Mouse (Mus musculus): ENCODE measurements around the gene Kcnip4. TPM values are rescaled to one million over a fixed set of nuclear protein-coding genes. Genes with fewer than 3 reads are reported as not detected.

Gene Kcnip4
- polyA plus RNA-seq, 1 experiment from 2014 or later: 0.05 TPM

GRCm38 (mm10) chr5:48502442-48502841 lies 1022.3 kb downstream of the Kcnip4 start:
- no peaks in the 10 kb centered on the region for H3K9me3 ChIP-seq (ENCODE audit: low read length)
- no peak overlapping the region for H3K27ac ChIP-seq (ENCODE audit: low read depth)
- H3K4me3 ChIP-seq (ENCODE audit: low read depth, low read length): no peak overlapping the region
- DNase-seq: no peak
- H3K4me2 ChIP-seq (ENCODE audit: low read depth, low read length): no peak overlapping the region
- TF ChIP-seq EP300 (IDR thresholded peaks at IDR 0.05; ENCODE audit: low read depth) (no peak), CTCF (IDR thresholded peaks at IDR 0.05; ENCODE audit: low read depth) (no peak)
- no peak for ATAC-seq
- no peaks in the 10 kb centered on the region for H3K27me3 ChIP-seq (ENCODE audit: insufficient read depth, low read length)
- H3K36me3 ChIP-seq (replicated peaks; ENCODE audit: insufficient read depth, low read length): no peaks in the 10 kb centered on the region
- H3K9ac ChIP-seq (replicated peaks): no peak overlapping the region
- no peaks in the 10 kb centered on the region for H3K4me1 ChIP-seq (ENCODE audit: insufficient read depth)

- no peak overlapping the region for H3K9ac ChIP-seq (replicated peaks)
- H3K27me3 ChIP-seq (ENCODE audit: insufficient read depth, low read length): no peaks in the 10 kb centered on the region
- 55% methylated on average over 5 of the region's 5 CpGs for WGBS (ENCODE audit: insufficient replicate concordance)
- H3K36me3 ChIP-seq (replicated peaks; ENCODE audit: insufficient read depth, low read length): no peaks in the 10 kb centered on the region
- no peak overlapping the region for H3K4me2 ChIP-seq (ENCODE audit: low read depth, low read length)
- no peak for DNase-seq
- ATAC-seq: no peak
- no peak for TF ChIP-seq CTCF (IDR thresholded peaks at IDR 0.05; ENCODE audit: low read depth)
- TF ChIP-seq EP300 (IDR thresholded peaks at IDR 0.05; ENCODE audit: low read depth): no peak
- no peak overlapping the region for H3K4me3 ChIP-seq (ENCODE audit: low read depth, low read length)
- H3K27ac ChIP-seq (ENCODE audit: low read depth): no peak overlapping the region
- no peaks in the 10 kb centered on the region for H3K4me1 ChIP-seq (ENCODE audit: insufficient read depth)
- H3K9me3 ChIP-seq (ENCODE audit: low read length): no peaks in the 10 kb centered on the region
Measured at GRCm38 (mm10) chr5:48500204-48500603, 1024.5 kb downstream of the Kcnip4 start.

- ATAC-seq (no peak), DNase-seq (no peak)
- no peak overlapping the region for H3K27ac ChIP-seq (ENCODE audit: low read depth)
- no peaks in the 10 kb centered on the region for H3K27me3 ChIP-seq (ENCODE audit: insufficient read depth, low read length)
- H3K4me1 ChIP-seq (ENCODE audit: insufficient read depth): no peaks in the 10 kb centered on the region
- 65% methylated on average over 3 of the region's 3 CpGs for WGBS (ENCODE audit: insufficient replicate concordance)
- no peaks in the 10 kb centered on the region for H3K9me3 ChIP-seq (ENCODE audit: low read length)
- no peak overlapping the region for H3K4me2 ChIP-seq (ENCODE audit: low read depth, low read length)
- H3K4me3 ChIP-seq (ENCODE audit: low read depth, low read length): no peak overlapping the region
- no peak for TF ChIP-seq CTCF (IDR thresholded peaks at IDR 0.05; ENCODE audit: low read depth)
- no peak for TF ChIP-seq EP300 (IDR thresholded peaks at IDR 0.05; ENCODE audit: low read depth)
- no peak overlapping the region for H3K9ac ChIP-seq (replicated peaks)
- H3K36me3 ChIP-seq (replicated peaks; ENCODE audit: insufficient read depth, low read length): no peaks in the 10 kb centered on the region
Measured at GRCm38 (mm10) chr5:48490864-48491477, 1033.7 kb downstream of the Kcnip4 start.

GRCm38 (mm10) chr5:48489549-48490288 lies 1035.0 kb downstream of the Kcnip4 start:
- no peak for DNase-seq
- no peak overlapping the region for H3K4me2 ChIP-seq (ENCODE audit: low read depth, low read length)
- H3K9ac ChIP-seq (replicated peaks): no peak overlapping the region
- 51% methylated on average over 5 of the region's 5 CpGs for WGBS (ENCODE audit: insufficient replicate concordance)
- H3K4me1 ChIP-seq (ENCODE audit: insufficient read depth): no peaks in the 10 kb centered on the region
- H3K27me3 ChIP-seq (ENCODE audit: insufficient read depth, low read length): no peaks in the 10 kb centered on the region
- TF ChIP-seq EP300 (IDR thresholded peaks at IDR 0.05; ENCODE audit: low read depth): no peak
- TF ChIP-seq CTCF (IDR thresholded peaks at IDR 0.05; ENCODE audit: low read depth): no peak
- no peaks in the 10 kb centered on the region for H3K36me3 ChIP-seq (replicated peaks; ENCODE audit: insufficient read depth, low read length)
- H3K4me3 ChIP-seq (ENCODE audit: low read depth, low read length): no peak overlapping the region
- H3K9me3 ChIP-seq (ENCODE audit: low read length): no peaks in the 10 kb centered on the region
- no peak for ATAC-seq
- H3K27ac ChIP-seq (ENCODE audit: low read depth): no peak overlapping the region

- no peaks in the 10 kb centered on the region for H3K9me3 ChIP-seq (ENCODE audit: low read length)
- WGBS (ENCODE audit: insufficient replicate concordance): 71% methylated on average over 2 of the region's 2 CpGs
- ATAC-seq (no peak), DNase-seq (no peak)
- no peaks in the 10 kb centered on the region for H3K36me3 ChIP-seq (replicated peaks; ENCODE audit: insufficient read depth, low read length)
- TF ChIP-seq EP300 (IDR thresholded peaks at IDR 0.05; ENCODE audit: low read depth) (no peak), CTCF (IDR thresholded peaks at IDR 0.05; ENCODE audit: low read depth) (no peak)
- H3K9ac ChIP-seq (replicated peaks): no peak overlapping the region
- no peak overlapping the region for H3K4me3 ChIP-seq (ENCODE audit: low read depth, low read length)
- no peaks in the 10 kb centered on the region for H3K4me1 ChIP-seq (ENCODE audit: insufficient read depth)
- H3K4me2 ChIP-seq (ENCODE audit: low read depth, low read length): no peak overlapping the region
- no peak overlapping the region for H3K27ac ChIP-seq (ENCODE audit: low read depth)
- no peaks in the 10 kb centered on the region for H3K27me3 ChIP-seq (ENCODE audit: insufficient read depth, low read length)
Measured at GRCm38 (mm10) chr5:48483112-48483511, 1041.6 kb downstream of the Kcnip4 start.

GRCm38 (mm10) chr5:48460221-48460620 lies 1064.5 kb downstream of the Kcnip4 start:
- no peak for ATAC-seq
- no peaks in the 10 kb centered on the region for H3K36me3 ChIP-seq (replicated peaks; ENCODE audit: insufficient read depth, low read length)
- H3K4me2 ChIP-seq (ENCODE audit: low read depth, low read length): no peak overlapping the region
- no peak overlapping the region for H3K9ac ChIP-seq (replicated peaks)
- no peak for TF ChIP-seq EP300 (IDR thresholded peaks at IDR 0.05; ENCODE audit: low read depth)
- TF ChIP-seq CTCF (IDR thresholded peaks at IDR 0.05; ENCODE audit: low read depth): no peak
- no peaks in the 10 kb centered on the region for H3K9me3 ChIP-seq (ENCODE audit: low read length)
- 53% methylated on average over 2 of the region's 2 CpGs for WGBS (ENCODE audit: insufficient replicate concordance)
- H3K4me3 ChIP-seq (ENCODE audit: low read depth, low read length): no peak overlapping the region
- H3K27me3 ChIP-seq (ENCODE audit: insufficient read depth, low read length): no peaks in the 10 kb centered on the region
- no peaks in the 10 kb centered on the region for H3K4me1 ChIP-seq (ENCODE audit: insufficient read depth)
- no peak for DNase-seq
- no peak overlapping the region for H3K27ac ChIP-seq (ENCODE audit: low read depth)

All from liver, postnatal 0 days (tissue).